ENCODE assay signal across 30 mouse cellular contexts in genomic region chr3:108778761-108779540, GRCm38 (mm10). TPM values are rescaled to one million over a fixed set of nuclear protein-coding genes. Genes with fewer than 3 reads are reported as not detected.
DNase-seq lines count a peak whose midpoint lies in the region; ATAC-seq and TF ChIP-seq lines count a peak whose summit lies in the region.
"Had no signal": no experiment of that assay in that cellular context is flagged by ENCODE, and none has a peak within 500 bp of the region (broad histone marks: within the 10 kb centered on the region; RNA-seq: fewer than 3 reads in every experiment).

No protein-coding gene starts in this region.

- H3K4me1 ChIP-seq in thymus, adult 2 months (replicated peaks; ENCODE audit: control insufficient read depth, insufficient read depth, low read length), result no peaks in the 10 kb centered on the region
- H3K4me1 ChIP-seq in stomach, embryonic 15.5 days, result peaks cover 14% of the 10 kb centered on the region; the same call in 1 of the 2 replicates
- no peaks in the 10 kb centered on the region for H3K4me1 ChIP-seq in hindbrain, embryonic 14.5 days (replicated peaks; ENCODE audit: control insufficient read depth, insufficient read depth, low read length)

- no peaks in the 10 kb centered on the region for H3K9me3 ChIP-seq in stomach, embryonic 15.5 days
- H3K9me3 ChIP-seq in hindbrain, embryonic 14.5 days (ENCODE audit: control insufficient read depth, low read length), result no peaks in the 10 kb centered on the region
- H3K9me3 ChIP-seq: embryonic facial prominence, embryonic 13.5 days; heart, embryonic 10.5 days had no signal

- no peak overlapping the region for H3K4me3 ChIP-seq in thymus, adult 2 months (ENCODE audit: control insufficient read depth, insufficient read depth, low read length)
- H3K4me3 ChIP-seq in stomach, embryonic 15.5 days (replicated peaks), result no peak overlapping the region
- no peak overlapping the region for H3K4me3 ChIP-seq in hindbrain, embryonic 14.5 days (replicated peaks; ENCODE audit: low read length)
- H3K4me3 ChIP-seq: embryonic facial prominence, embryonic 13.5 days; heart, adult 2 months; heart, embryonic 10.5 days; heart, embryonic 13.5 days; hindbrain, embryonic 12.5 days had no signal

- TF ChIP-seq CTCF in thymus, adult 2 months (IDR thresholded peaks at IDR 0.05; ENCODE audit: borderline replicate concordance, control insufficient read depth, extremely low read depth, insufficient read depth, low read length, poor library complexity), result no peak

- H3K36me3 ChIP-seq in thymus, adult 2 months (ENCODE audit: control insufficient read depth, insufficient read depth, low read length), result no peaks in the 10 kb centered on the region
- H3K36me3 ChIP-seq in stomach, embryonic 15.5 days, result no peaks in the 10 kb centered on the region
- no peaks in the 10 kb centered on the region for H3K36me3 ChIP-seq in hindbrain, embryonic 14.5 days (replicated peaks; ENCODE audit: control insufficient read depth, insufficient read depth)
- H3K36me3 ChIP-seq: embryonic facial prominence, embryonic 13.5 days; G1E; heart, embryonic 10.5 days; heart, embryonic 13.5 days; hindbrain, embryonic 12.5 days had no signal

- 81% methylated on average over 4 of the region's 4 CpGs for WGBS in thymus, adult 2 months
- WGBS in stomach, embryonic 15.5 days, result 65% methylated on average over 4 of the region's 4 CpGs
- WGBS in hindbrain, embryonic 14.5 days, result 72% methylated on average over 4 of the region's 4 CpGs

- no peak for TF ChIP-seq POLR2A in thymus, adult 2 months (IDR thresholded peaks at IDR 0.05; ENCODE audit: control insufficient read depth, extremely low read depth, insufficient read depth, low read length, poor library complexity)

- no peaks in the 10 kb centered on the region for H3K27me3 ChIP-seq in thymus, adult 2 months (ENCODE audit: control insufficient read depth, insufficient read depth, low read length)
- no peaks in the 10 kb centered on the region for H3K27me3 ChIP-seq in stomach, embryonic 15.5 days (replicated peaks)
- no peaks in the 10 kb centered on the region for H3K27me3 ChIP-seq in hindbrain, embryonic 14.5 days (ENCODE audit: control insufficient read depth, insufficient read depth, low read length)
- H3K27me3 ChIP-seq: CH12.LX; embryonic facial prominence, embryonic 13.5 days; heart, embryonic 13.5 days; hindbrain, embryonic 12.5 days; Patski had no signal

- peak overlapping the region; percentile 27; the same call in 1 of the 2 replicates for H3K27ac ChIP-seq in thymus, adult 2 months (ENCODE audit: control insufficient read depth, insufficient read depth, low read length)
- H3K27ac ChIP-seq in stomach, embryonic 15.5 days, result peak overlapping the region; percentile 26; the same call in 1 of the 2 replicates
- H3K27ac ChIP-seq in hindbrain, embryonic 14.5 days, result no peak overlapping the region
- H3K27ac ChIP-seq: embryonic facial prominence, embryonic 13.5 days; heart, adult 2 months; heart, embryonic 10.5 days; heart, embryonic 13.5 days; hindbrain, embryonic 12.5 days had no signal

- DNase-seq in heart, adult 11 months, result peak; percentile 76
- no peak for DNase-seq in heart, postnatal 36 days
- no peak for DNase-seq in thymus, adult 2 months
- no peak for DNase-seq in thymus, postnatal 10 days (ENCODE audit: low spot score in 2 of 2)
- DNase-seq in adipocyte (ENCODE audit: low spot score), result peak; percentile 67
- no peak for DNase-seq in hindbrain, embryonic 14.5 days (ENCODE audit: low spot score)
- no peak for DNase-seq in layer of hippocampus, adult 9-11 months
- DNase-seq: adrenal gland, adult 2 months; adrenal gland, postnatal 14 days; B cell, adult 2 months; cerebellum, adult 11 months; cerebellum, adult 2 months; cerebellum, adult 9-11 months; cerebellum, postnatal 25 days; gastrocnemius, postnatal 25 days; heart, adult 2 months; heart, postnatal 14 days had no signal

- H3K9ac ChIP-seq in stomach, embryonic 15.5 days, result no peak overlapping the region
- H3K9ac ChIP-seq in hindbrain, embryonic 14.5 days, result no peak overlapping the region
- H3K9ac ChIP-seq: embryonic facial prominence, embryonic 13.5 days; heart, embryonic 13.5 days; hindbrain, embryonic 12.5 days had no signal

- ATAC-seq in stomach, embryonic 15.5 days (ENCODE audit: insufficient read depth, low FRiP score, low read depth), result no peak
- ATAC-seq in hindbrain, embryonic 14.5 days (ENCODE audit: low FRiP score), result no peak
- ATAC-seq: forebrain, embryonic 14.5 days; hindbrain, embryonic 16.5 days; Patski had no signal

- H3K4me2 ChIP-seq in stomach, embryonic 15.5 days, result no peak overlapping the region
- no peak overlapping the region for H3K4me2 ChIP-seq in hindbrain, embryonic 14.5 days (replicated peaks)
- H3K4me2 ChIP-seq: embryonic facial prominence, embryonic 13.5 days; heart, embryonic 13.5 days; hindbrain, embryonic 12.5 days had no signal

- intact Hi-C loops in heart, postnatal 36 days (cut with DNase I), result no loop called here

RNA-seq across cellular contexts. Expression of gene Aknad1, which starts 39.5 kb away (rescaled TPM):
- not detected for total RNA-seq in heart, postnatal 36 days (2021)
- 0.05 TPM in 1 of 2 replicates, not detected in the other for polyA plus RNA-seq in thymus, adult 2 months (2012; rRNA removed)
- 0.17 and 0.32 TPM in 2 replicates for polyA plus RNA-seq in stomach, embryonic 15.5 days (2015; fragmentation: Nextera tagmentation; extraction: Ambion mirVana)
- polyA plus RNA-seq in hindbrain, embryonic 14.5 days (2014; fragmentation: Nextera tagmentation; extraction: Ambion mirVana), result not detected in 2 replicates
- total RNA-seq: adrenal gland, adult 2 months; adrenal gland, postnatal 14 days; CH12.LX; common myeloid progenitor, adult 5-6 weeks had no signal
- polyA plus RNA-seq: adrenal gland, adult 2 months; cerebellum, adult 2 months; forebrain, embryonic 11.5 days; forebrain, embryonic 14.5 days; G1E; heart, embryonic 10.5 days; heart, embryonic 16.5 days; hindbrain, embryonic 16.5 days; Patski had no signal

RNA-seq across cellular contexts. Expression of gene Gpsm2, which starts 56.8 kb away (rescaled TPM):
- 1 to 10 TPM; 2.0 to 2.5 TPM for total RNA-seq in heart, postnatal 36 days (2021)
- polyA plus RNA-seq in thymus, adult 2 months (2012; rRNA removed), result 6.2 and 7.8 TPM in 2 replicates
- 46.2 and 54.5 TPM in 2 replicates for polyA plus RNA-seq in stomach, embryonic 15.5 days (2015; fragmentation: Nextera tagmentation; extraction: Ambion mirVana)
- 22.7 and 24.2 TPM in 2 replicates for polyA plus RNA-seq in hindbrain, embryonic 14.5 days (2014; fragmentation: Nextera tagmentation; extraction: Ambion mirVana)

Comparison
In these comparisons a context has a peak if more than half of its experiments do, and no peak if none do; other contexts are left out.
1. DNase-seq: peak in heart, adult 11 months (single experiment) and adipocyte (single experiment); none in heart, postnatal 36 days (0 of 2), thymus, adult 2 months (single experiment), thymus, postnatal 10 days (0 of 2), hindbrain, embryonic 14.5 days (single experiment) and layer of hippocampus, adult 9-11 months (single experiment).